Mouse (Mus musculus) gastrocnemius, adult 2 months (tissue): ENCODE results near the gene Nup205. TPM values are rescaled to one million over a fixed set of nuclear protein-coding genes. Genes with fewer than 3 reads are reported as not detected.

ENCODE experiments used
- DNase-seq: peaks from one replicate; pipeline ENCODE4 v3.0.0; 2022
- H3K27ac ChIP-seq: fragments of 200-600 bp; 2 replicates; pipeline ENCODE4 v1.8.1; 2022; ENCODE audit warnings: mild to moderate bottlenecking
- H3K4me3 ChIP-seq: fragments of 200-600 bp; 2 replicates; pipeline ENCODE4 v1.8.1; 2022; ENCODE audit warnings: mild to moderate bottlenecking, moderate library complexity
- CTCF ChIP-seq: fragments of 200-600 bp; IDR thresholded peaks from 2 replicates; pipeline ENCODE4 v1.8.1; 2022; ENCODE audit warnings: antibody characterized with exemption, mild to moderate bottlenecking, moderate library complexity
- intact Hi-C: fragments of 180-260 bp; cut with DNase I; formaldehyde crosslinking; loops from one replicate; pipeline ENCODE4 v1.15.1; 2025
- total RNA-seq, 2 experiments: library from RNA; stranded (reverse); gene quantifications; 2 replicates each; pipeline ENCODE4 v1.2.3; 2021

Nup205 gene
- total RNA-seq, 2 experiments from 2014 or later, result 9.3 to 12.5 TPM

GRCm38 (mm10) chr6:35253474-35253873 is 76.3 kb downstream of the Nup205 start:
- intact Hi-C loops, result loop anchor here (2.0 to 10.0 kb wide), 4 partner anchors 71 to 979 kb away; no protein-coding TSS in a partner anchor
- Histone ChIP-seq H3K27ac (peak overlapping the region; percentile 89), H3K4me3 (peak overlapping the region; percentile 85)
- no peak for TF ChIP-seq CTCF
- DNase-seq, result no peak

- H3K4me3 ChIP-seq, result peak overlapping the region; percentile 85
- no peak for DNase-seq
- intact Hi-C loops, result loop anchor here (5.0 to 10.0 kb wide), 3 partner anchors 120 to 980 kb away; no protein-coding TSS in a partner anchor
- peak overlapping the region; percentile 57 for H3K27ac ChIP-seq
- TF ChIP-seq CTCF, result no peak
These were observed 77.1 kb downstream of the Nup205 start for GRCm38 (mm10) chr6:35254136-35254904.

- no peak for TF ChIP-seq CTCF
- Histone ChIP-seq H3K27ac (peak overlapping the region; percentile 57), H3K4me3 (peak overlapping the region; percentile 85)
- intact Hi-C loops, result loop anchor here (10.0 kb wide), 2 partner anchors 120 to 980 kb away; no protein-coding TSS in a partner anchor
- no peak for DNase-seq
These were observed 77.8 kb downstream of the Nup205 start for GRCm38 (mm10) chr6:35255017-35255416.

- H3K4me3 ChIP-seq, result peak overlapping the region; percentile 9; the same call in 1 of the 2 replicates
- peak; percentile 56 for DNase-seq
- no peak for TF ChIP-seq CTCF
These were observed 79.5 kb downstream of the Nup205 start for GRCm38 (mm10) chr6:35256691-35257090.

GRCm38 (mm10) chr6:35257626-35258190 is 80.5 kb downstream of the Nup205 start:
- intact Hi-C loops, result loop anchor here (10.0 kb wide), 2 partner anchors 117 to 983 kb away; no protein-coding TSS in a partner anchor

More at GRCm38 (mm10) chr6:35256691-35257090, 79.5 kb downstream of the Nup205 start:
- intact Hi-C loops, result loop anchor here (10.0 kb wide), 2 partner anchors 118 to 982 kb away; no protein-coding TSS in a partner anchor
- peak overlapping the region; percentile 63 for H3K27ac ChIP-seq

GRCm38 (mm10) chr6:35258922-35259321 is 81.7 kb downstream of the Nup205 start:
- DNase-seq, result no peak
- no peak overlapping the region for H3K4me3 ChIP-seq
- intact Hi-C loops, result loop anchor here (10.0 kb wide), 2 partner anchors 116 to 984 kb away; no protein-coding TSS in a partner anchor
- no peak for TF ChIP-seq CTCF
- H3K27ac ChIP-seq, result peak overlapping the region; percentile 61; the same call in 1 of the 2 replicates

More at GRCm38 (mm10) chr6:35257626-35258190, 80.5 kb downstream of the Nup205 start:
- no peak for TF ChIP-seq CTCF
- no peak overlapping the region; the same call in 1 of the 2 replicates for H3K27ac ChIP-seq
- DNase-seq, result no peak
- H3K4me3 ChIP-seq, result no peak overlapping the region

GRCm38 (mm10) chr6:35259526-35259925 is 82.3 kb downstream of the Nup205 start:
- peak; percentile 54 for DNase-seq
- peak overlapping the region; percentile 61 for H3K27ac ChIP-seq
- TF ChIP-seq CTCF, result no peak
- intact Hi-C loops, result loop anchor here (10.0 kb wide), 2 partner anchors 115 to 985 kb away; no protein-coding TSS in a partner anchor
- no peak overlapping the region for H3K4me3 ChIP-seq

GRCm38 (mm10) chr6:35260531-35260930 is 83.3 kb downstream of the Nup205 start:
- TF ChIP-seq CTCF, result no peak
- Histone ChIP-seq H3K4me3 (no peak overlapping the region), H3K27ac (no peak overlapping the region)
- no peak for DNase-seq
- intact Hi-C loops, result no loop called here

- no peak for TF ChIP-seq CTCF
- DNase-seq, result no peak
- Histone ChIP-seq H3K4me3 (peak overlapping the region; percentile 9; the same call in 1 of the 2 replicates), H3K27ac (peak overlapping the region; percentile 35; the same call in 1 of the 2 replicates)
- intact Hi-C loops, result no loop called here
These were observed 88.5 kb downstream of the Nup205 start for GRCm38 (mm10) chr6:35265580-35266278.

- intact Hi-C loops, result no loop called here
- no peak overlapping the region for H3K4me3 ChIP-seq
- H3K27ac ChIP-seq, result no peak overlapping the region
- DNase-seq, result no peak
- no peak for TF ChIP-seq CTCF
These were observed 91.5 kb downstream of the Nup205 start for GRCm38 (mm10) chr6:35268711-35269110.

- no peak overlapping the region for H3K27ac ChIP-seq
- H3K4me3 ChIP-seq, result no peak overlapping the region
- TF ChIP-seq CTCF, result no peak
- intact Hi-C loops, result no loop called here
- DNase-seq, result no peak
These were observed 92.4 kb downstream of the Nup205 start for GRCm38 (mm10) chr6:35269643-35270042.

- intact Hi-C loops, result no loop called here
- TF ChIP-seq CTCF, result no peak
- peak; percentile 25 for DNase-seq
- Histone ChIP-seq H3K27ac (no peak overlapping the region), H3K4me3 (no peak overlapping the region)
These were observed 94.1 kb downstream of the Nup205 start for GRCm38 (mm10) chr6:35271094-35271855.
